Mouse (Mus musculus): ENCODE measurements around the gene Btbd6. TPM values are rescaled to one million over a fixed set of nuclear protein-coding genes. Genes with fewer than 3 reads are reported as not detected.
A peak's percentile ranks its signal among the peaks of the same experiment; 100 is the strongest.

The Btbd6 gene
- polyA plus RNA-seq (2016; fragmentation: Nextera tagmentation; extraction: Ambion mirVana): 34.5 and 34.8 TPM in 2 replicates

DNA sequence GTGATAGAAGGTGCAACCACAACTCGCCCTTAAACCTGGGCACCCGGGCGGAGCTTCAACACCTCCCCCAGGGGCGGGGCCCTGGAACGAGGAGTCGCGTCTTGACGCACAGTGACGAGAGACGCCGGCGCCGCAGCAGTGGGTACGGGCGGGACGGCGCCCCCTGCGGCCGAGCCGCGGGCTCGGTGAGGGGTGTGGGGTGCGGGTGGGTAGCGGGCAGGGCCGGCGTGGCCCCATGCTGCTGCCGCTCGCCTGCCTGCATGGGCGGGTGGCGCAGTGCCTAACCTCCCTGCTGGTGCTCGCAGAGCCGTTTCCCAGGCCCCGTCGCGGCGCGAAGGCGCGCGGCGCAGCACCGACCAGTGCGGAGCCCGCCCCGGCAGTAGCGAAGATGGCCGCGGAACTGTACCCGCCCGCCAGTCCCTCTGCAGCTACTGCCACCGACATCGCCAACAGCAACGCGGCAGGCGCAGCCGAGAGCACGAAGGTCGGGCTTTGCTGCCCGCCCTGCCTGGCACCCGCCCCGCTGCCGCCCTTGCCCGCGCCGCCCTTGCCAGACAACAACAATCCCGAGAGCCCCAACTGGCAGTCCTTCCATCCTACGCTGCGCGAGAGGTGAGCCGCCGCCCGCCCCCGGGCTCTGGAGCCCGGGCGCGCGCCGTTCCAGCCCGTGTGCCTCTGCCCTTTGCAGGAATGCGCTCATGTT, at the start of gene Btbd6:
Btbd6 (plus strand) TSS at position 112 of the 703 bp plus-strand sequence.
- WGBS: under 1% methylated on average over 79 of the region's 80 CpGs
- peaks cover 70% of the 10 kb centered on the region for H3K36me3 ChIP-seq

DNA sequence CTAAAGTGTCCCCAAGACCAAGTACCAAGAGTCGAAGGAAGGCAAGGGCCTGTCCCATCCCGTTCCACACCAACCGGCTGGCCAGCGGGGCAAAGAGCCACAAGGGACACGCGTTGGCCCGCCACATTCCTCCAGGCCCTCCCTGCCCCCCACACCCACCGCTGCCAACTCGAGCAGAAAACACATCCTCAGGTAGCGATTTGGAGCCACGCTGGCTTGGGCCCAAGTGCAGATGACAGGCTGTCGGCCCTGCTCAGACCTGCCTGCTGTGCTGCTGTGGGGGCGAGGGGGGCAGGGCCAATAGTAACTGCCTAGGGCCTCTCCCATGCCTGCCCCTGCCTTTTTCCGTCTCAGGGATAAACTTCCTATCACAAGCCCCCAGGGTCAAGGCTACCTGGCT, 49.0 kb upstream of the Btbd6 start:
- Histone ChIP-seq H3K36me3 (no peaks in the 10 kb centered on the region), H3K9me3 (replicated peaks) (no peaks in the 10 kb centered on the region), H3K9ac (no peak overlapping the region), H3K4me1 (peaks cover 50% of the 10 kb centered on the region), H3K4me2 (replicated peaks) (0 out of 2 replicates have a peak overlapping the region, but pooled peaks have one; percentile 83), H3K27me3 (peaks cover 65% of the 10 kb centered on the region), H3K27ac (no peak overlapping the region), H3K4me3 (no peak overlapping the region)
- no peak for ATAC-seq (ENCODE audit: low FRiP score)
- 73% methylated on average over 14 of the region's 14 CpGs for WGBS

More for the DNA sequence above, at the start of gene Btbd6:
- Histone ChIP-seq H3K4me2 (replicated peaks) (peak within 1 kb of the TSS; percentile 85), H3K27me3 (no peaks in the 10 kb centered on the region), H3K9me3 (replicated peaks) (no peaks in the 10 kb centered on the region), H3K4me3 (peak within 1 kb of the TSS; percentile 70), H3K4me1 (peaks cover 15% of the 10 kb centered on the region), H3K27ac (peak within 1 kb of the TSS; percentile 94), H3K9ac (peak within 1 kb of the TSS; percentile 90)
- peak; percentile 95 for ATAC-seq (ENCODE audit: low FRiP score)

GRCm38 (mm10) chr12:112928401-112929241, 47.7 kb upstream of the Btbd6 start:
- 1% methylated on average over 122 of the region's 124 CpGs for WGBS
- H3K9me3 ChIP-seq (replicated peaks): no peaks in the 10 kb centered on the region
- peak overlapping the region; percentile 83 for H3K27ac ChIP-seq
- peak overlapping the region; percentile 63 for H3K4me3 ChIP-seq
- no peaks in the 10 kb centered on the region for H3K36me3 ChIP-seq
- peak; percentile 65 for ATAC-seq (ENCODE audit: low FRiP score)
- peak overlapping the region; percentile 83 for H3K4me2 ChIP-seq (replicated peaks)
- H3K27me3 ChIP-seq: peaks cover 68% of the 10 kb centered on the region
- H3K4me1 ChIP-seq: peaks cover 44% of the 10 kb centered on the region
- H3K9ac ChIP-seq: peak overlapping the region; percentile 74

- Histone ChIP-seq H3K4me1 (peaks cover 37% of the 10 kb centered on the region), H3K27ac (peak within 1 kb of the TSS; percentile 83), H3K36me3 (no peaks in the 10 kb centered on the region), H3K27me3 (peaks cover 67% of the 10 kb centered on the region), H3K4me3 (peak within 1 kb of the TSS; percentile 63), H3K4me2 (replicated peaks) (peak within 1 kb of the TSS; percentile 83), H3K9me3 (replicated peaks) (no peaks in the 10 kb centered on the region), H3K9ac (peak within 1 kb of the TSS; percentile 74)
- peak; percentile 63 for ATAC-seq (ENCODE audit: low FRiP score)
- under 1% methylated on average over 76 of the region's 85 CpGs for WGBS
These were observed 46.5 kb upstream of the Btbd6 start, which contains the start of gene Jag2 for GRCm38 (mm10) chr12:112929562-112930352. TSS of gene Jag2 (minus strand) at chr12:112929776.

- Histone ChIP-seq H3K27ac (no peak overlapping the region), H3K27me3 (peaks cover 44% of the 10 kb centered on the region), H3K4me1 (peaks cover 24% of the 10 kb centered on the region), H3K9ac (no peak overlapping the region; the same call in 1 of the 2 replicates), H3K9me3 (replicated peaks) (no peaks in the 10 kb centered on the region), H3K4me3 (no peak overlapping the region), H3K4me2 (replicated peaks) (no peak overlapping the region), H3K36me3 (no peaks in the 10 kb centered on the region)
- no peak for ATAC-seq (ENCODE audit: low FRiP score)
- 46% methylated on average over 7 of the region's 7 CpGs for WGBS
These were observed 43.6 kb upstream of the Btbd6 start for GRCm38 (mm10) chr12:112932647-112933046.

DNA sequence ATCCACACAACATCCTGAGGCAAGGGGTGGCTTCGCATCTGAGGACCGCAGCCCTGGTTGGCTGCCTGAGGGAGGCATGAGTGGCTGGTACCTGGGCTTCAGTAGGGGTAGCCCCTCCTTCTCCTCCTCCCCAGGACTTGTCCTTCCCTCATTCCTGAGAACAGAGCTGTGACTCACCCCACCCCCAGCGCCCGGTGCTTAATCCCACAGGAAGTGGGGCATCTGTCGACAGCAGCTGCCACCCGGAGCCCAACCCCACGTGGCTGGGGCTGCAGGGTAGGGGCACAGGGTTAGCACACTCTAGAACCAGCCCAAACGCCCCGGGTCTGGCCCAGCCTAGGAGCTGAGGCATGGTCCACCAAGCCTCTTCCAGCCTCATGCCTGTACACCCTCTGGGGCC, 38.4 kb upstream of the Btbd6 start:
- no peak overlapping the region for H3K4me3 ChIP-seq
- H3K36me3 ChIP-seq: no peaks in the 10 kb centered on the region
- 48% methylated on average over 9 of the region's 9 CpGs for WGBS
- H3K9me3 ChIP-seq (replicated peaks): no peaks in the 10 kb centered on the region
- no peaks in the 10 kb centered on the region for H3K27me3 ChIP-seq
- H3K9ac ChIP-seq: no peak overlapping the region
- 0 out of 2 replicates have a peak overlapping the region, but pooled peaks have one; percentile 36 for H3K27ac ChIP-seq
- no peak overlapping the region for H3K4me2 ChIP-seq (replicated peaks)
- H3K4me1 ChIP-seq: peaks cover 45% of the 10 kb centered on the region
- no peak for ATAC-seq (ENCODE audit: low FRiP score)

GRCm38 (mm10) chr12:112938366-112938765, 37.9 kb upstream of the Btbd6 start:
- H3K27ac ChIP-seq: 0 out of 2 replicates have a peak overlapping the region, but pooled peaks have one; percentile 36
- H3K9ac ChIP-seq: no peak overlapping the region
- WGBS: 78% methylated on average over 10 of the region's 10 CpGs

DNA sequence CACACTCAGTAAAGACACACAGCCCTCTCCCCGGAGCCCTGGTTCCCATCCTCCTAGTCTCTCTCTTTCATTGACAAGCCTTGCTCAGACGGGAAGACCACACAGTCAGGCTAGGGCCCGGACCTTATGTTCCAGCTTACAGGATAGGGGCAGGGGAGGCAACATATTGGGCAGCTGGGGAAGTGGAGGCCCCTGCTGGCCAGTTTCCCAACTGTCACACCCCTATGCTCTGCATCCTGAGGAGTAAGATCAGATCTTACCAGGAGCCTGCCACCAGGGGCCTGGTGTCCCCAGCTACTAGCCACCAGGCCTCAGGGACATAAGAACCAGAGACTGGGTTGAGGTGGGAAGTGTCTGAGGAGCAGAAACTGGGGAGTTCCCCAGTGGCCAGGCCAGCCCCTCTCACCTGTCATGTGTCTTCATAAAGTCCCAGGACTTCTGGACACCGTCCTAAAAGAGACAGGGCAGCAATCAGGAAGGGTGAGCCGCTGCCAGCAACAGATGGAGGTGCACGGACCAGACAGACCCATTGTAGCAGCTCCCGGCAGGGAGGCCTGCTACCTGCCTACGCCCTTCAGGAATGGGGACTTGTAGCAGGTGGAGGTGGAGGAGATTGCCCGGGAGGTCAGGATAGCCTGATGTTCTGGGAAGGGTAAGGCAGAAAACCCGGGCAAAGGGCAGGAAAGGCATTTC, 37.3 kb upstream of the Btbd6 start:
- no peak overlapping the region for H3K9ac ChIP-seq
- no peak overlapping the region for H3K27ac ChIP-seq
- no peaks in the 10 kb centered on the region for H3K9me3 ChIP-seq (replicated peaks)
- ATAC-seq (ENCODE audit: low FRiP score): 0 out of 2 replicates have a peak, but pooled peaks have one; percentile 9
- no peak overlapping the region for H3K4me2 ChIP-seq (replicated peaks)
- H3K27me3 ChIP-seq: no peaks in the 10 kb centered on the region
- 57% methylated on average over 10 of the region's 10 CpGs for WGBS
- peaks cover 44% of the 10 kb centered on the region for H3K4me1 ChIP-seq
- no peak overlapping the region for H3K4me3 ChIP-seq
- H3K36me3 ChIP-seq: no peaks in the 10 kb centered on the region

More at GRCm38 (mm10) chr12:112938366-112938765, 37.9 kb upstream of the Btbd6 start:
- H3K27me3 ChIP-seq: no peaks in the 10 kb centered on the region
- H3K4me2 ChIP-seq (replicated peaks): no peak overlapping the region
- no peaks in the 10 kb centered on the region for H3K9me3 ChIP-seq (replicated peaks)
- H3K4me1 ChIP-seq: peaks cover 44% of the 10 kb centered on the region
- no peaks in the 10 kb centered on the region for H3K36me3 ChIP-seq
- no peak for ATAC-seq (ENCODE audit: low FRiP score)
- no peak overlapping the region for H3K4me3 ChIP-seq

GRCm38 (mm10) chr12:112940238-112940637, 36.0 kb upstream of the Btbd6 start:
- Histone ChIP-seq H3K4me2 (replicated peaks) (no peak overlapping the region), H3K9ac (peak overlapping the region; percentile 10; the same call in 1 of the 2 replicates), H3K27me3 (no peaks in the 10 kb centered on the region), H3K4me3 (no peak overlapping the region), H3K4me1 (peaks cover 44% of the 10 kb centered on the region), H3K27ac (no peak overlapping the region), H3K9me3 (replicated peaks) (no peaks in the 10 kb centered on the region), H3K36me3 (no peaks in the 10 kb centered on the region)
- no peak for ATAC-seq (ENCODE audit: low FRiP score)
- 93% methylated on average over 4 of the region's 4 CpGs for WGBS

GRCm38 (mm10) chr12:112940710-112941109, 35.6 kb upstream of the Btbd6 start:
- Histone ChIP-seq H3K36me3 (no peaks in the 10 kb centered on the region), H3K9me3 (replicated peaks) (no peaks in the 10 kb centered on the region), H3K4me1 (peaks cover 44% of the 10 kb centered on the region), H3K4me3 (no peak overlapping the region), H3K27ac (no peak overlapping the region), H3K27me3 (no peaks in the 10 kb centered on the region), H3K4me2 (replicated peaks) (0 out of 2 replicates have a peak overlapping the region, but pooled peaks have one; percentile 56), H3K9ac (no peak overlapping the region)
- ATAC-seq (ENCODE audit: low FRiP score): no peak
- 83% methylated on average over 9 of the region's 9 CpGs for WGBS

GRCm38 (mm10) chr12:112941156-112941775, 35.0 kb upstream of the Btbd6 start:
- Histone ChIP-seq H3K9me3 (replicated peaks) (no peaks in the 10 kb centered on the region), H3K4me2 (replicated peaks) (peak overlapping the region; percentile 56), H3K27ac (no peak overlapping the region), H3K36me3 (no peaks in the 10 kb centered on the region), H3K9ac (peak overlapping the region; percentile 69), H3K4me1 (peaks cover 44% of the 10 kb centered on the region), H3K4me3 (peak overlapping the region; percentile 71), H3K27me3 (no peaks in the 10 kb centered on the region)
- WGBS: 43% methylated on average over 10 of the region's 10 CpGs
- ATAC-seq (ENCODE audit: low FRiP score): peak; percentile 3; the same call in 1 of the 2 replicates

All from hindbrain, embryonic 12.5 days (tissue).